Mouse (Mus musculus): ENCODE results near the gene Atrnl1. TPM values are rescaled to one million over a fixed set of nuclear protein-coding genes. Genes with fewer than 3 reads are reported as not detected.

Gene Atrnl1
- polyA plus RNA-seq, 1 experiment = 0.25 TPM

DNA sequence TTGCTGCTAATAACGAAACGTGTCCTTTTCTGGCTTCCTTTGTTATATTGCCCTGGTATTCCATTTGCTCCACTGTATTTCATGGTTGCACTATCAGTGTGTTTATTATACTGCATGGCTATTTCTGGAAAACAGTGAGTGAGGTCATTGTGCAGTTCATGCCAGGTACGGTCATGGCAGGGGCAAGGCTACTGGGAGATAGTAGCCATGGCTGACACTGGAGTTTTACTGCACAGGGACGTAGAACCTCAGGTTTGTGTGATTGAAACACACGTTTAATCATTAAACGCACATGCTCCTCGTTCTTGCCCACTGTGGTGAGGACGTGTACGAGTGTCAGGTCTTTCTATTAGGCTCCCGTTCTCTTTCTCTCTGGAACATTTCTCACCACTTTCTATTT is 314.8 kb downstream of the Atrnl1 start:
- H3K36me3 ChIP-seq (replicated peaks; ENCODE audit: low read length) = no peaks in the 10 kb centered on the region
- H3K4me1 ChIP-seq = no peaks in the 10 kb centered on the region
- peaks cover 5% of the 10 kb centered on the region for H3K27me3 ChIP-seq (replicated peaks)
- H3K9me3 ChIP-seq = peaks cover 9% of the 10 kb centered on the region
- no peak for TF ChIP-seq GATA1 (IDR thresholded peaks at IDR 0.05; ENCODE audit: borderline replicate concordance, low read length)
- TF ChIP-seq FLI1 (IDR thresholded peaks at IDR 0.05; ENCODE audit: low read length) = no peak
- H3K4me3 ChIP-seq (replicated peaks) = no peak overlapping the region

DNA sequence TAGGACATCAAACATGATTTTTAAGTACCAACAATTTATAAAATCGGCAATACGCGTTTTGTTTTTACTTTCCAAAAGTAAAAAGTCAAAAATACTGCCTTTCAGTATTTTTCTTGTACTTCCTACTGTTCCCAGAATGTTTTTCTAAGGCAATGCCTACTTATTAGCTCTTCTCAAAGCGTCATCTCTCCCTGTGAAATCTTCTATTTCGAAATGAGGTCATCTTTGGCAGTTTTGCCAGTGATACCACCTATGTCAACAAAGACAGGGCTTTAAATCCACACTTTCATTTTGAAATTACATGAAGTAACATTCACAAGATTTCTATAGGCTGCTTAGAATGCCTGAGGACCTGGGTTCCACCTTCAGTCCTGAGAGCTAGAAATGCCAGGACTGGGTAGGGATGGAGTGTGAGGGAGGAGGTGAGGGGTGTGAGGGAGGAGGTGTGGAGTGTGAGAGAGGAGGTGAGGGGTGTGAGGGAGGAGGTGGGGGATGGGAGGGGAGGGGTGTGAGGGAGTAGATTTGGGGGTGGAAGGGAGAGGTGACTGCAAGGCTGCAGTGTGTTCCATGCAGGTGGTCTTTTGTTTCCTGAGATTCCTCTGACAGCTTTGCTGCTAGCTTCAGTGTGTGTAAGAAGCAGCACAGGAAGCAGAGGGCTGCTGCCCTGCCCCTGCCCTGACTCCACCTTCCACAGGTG is 315.5 kb downstream of the Atrnl1 start:
- Histone ChIP-seq H3K9me3 (peaks cover 6% of the 10 kb centered on the region; the same call in 1 of the 2 replicates), H3K27me3 (replicated peaks) (peaks cover 3% of the 10 kb centered on the region), H3K4me3 (replicated peaks) (peak overlapping the region; percentile 9), H3K4me1 (no peaks in the 10 kb centered on the region), H3K36me3 (replicated peaks; ENCODE audit: low read length) (no peaks in the 10 kb centered on the region)
- TF ChIP-seq FLI1 (IDR thresholded peaks at IDR 0.05; ENCODE audit: low read length) (no peak), GATA1 (IDR thresholded peaks at IDR 0.05; ENCODE audit: borderline replicate concordance, low read length) (no peak)

DNA sequence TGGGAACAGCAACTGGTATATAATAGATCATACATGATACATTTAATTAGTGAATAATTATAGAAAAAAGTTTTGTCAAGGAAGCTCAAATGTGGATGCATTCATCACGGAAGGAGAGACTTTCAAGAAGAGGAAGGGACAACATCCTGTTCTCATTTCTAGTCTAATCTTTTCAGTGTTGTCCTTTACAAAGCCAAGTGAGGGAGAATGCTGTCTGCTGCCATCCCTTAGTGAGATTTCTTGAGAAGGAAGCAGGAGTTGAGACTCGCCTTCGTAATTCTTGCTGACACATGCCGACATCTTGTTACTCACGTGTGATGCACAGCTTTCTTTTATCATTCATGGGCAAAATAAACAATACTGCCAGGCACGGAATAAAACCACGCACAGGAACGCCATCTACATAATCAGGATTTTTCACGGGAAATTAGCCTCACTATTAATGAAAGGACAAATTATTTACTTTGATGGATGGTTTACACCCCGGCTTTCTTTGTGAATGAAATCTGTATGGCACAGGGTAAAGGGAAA is 316.2 kb downstream of the Atrnl1 start:
- Histone ChIP-seq H3K36me3 (replicated peaks; ENCODE audit: low read length) (no peaks in the 10 kb centered on the region), H3K4me1 (no peaks in the 10 kb centered on the region), H3K4me3 (replicated peaks) (no peak overlapping the region), H3K27me3 (replicated peaks) (peaks cover 3% of the 10 kb centered on the region), H3K9me3 (peaks cover 6% of the 10 kb centered on the region; the same call in 1 of the 2 replicates)
- TF ChIP-seq FLI1 (IDR thresholded peaks at IDR 0.05; ENCODE audit: low read length) (no peak), GATA1 (IDR thresholded peaks at IDR 0.05; ENCODE audit: borderline replicate concordance, low read length) (no peak)

DNA sequence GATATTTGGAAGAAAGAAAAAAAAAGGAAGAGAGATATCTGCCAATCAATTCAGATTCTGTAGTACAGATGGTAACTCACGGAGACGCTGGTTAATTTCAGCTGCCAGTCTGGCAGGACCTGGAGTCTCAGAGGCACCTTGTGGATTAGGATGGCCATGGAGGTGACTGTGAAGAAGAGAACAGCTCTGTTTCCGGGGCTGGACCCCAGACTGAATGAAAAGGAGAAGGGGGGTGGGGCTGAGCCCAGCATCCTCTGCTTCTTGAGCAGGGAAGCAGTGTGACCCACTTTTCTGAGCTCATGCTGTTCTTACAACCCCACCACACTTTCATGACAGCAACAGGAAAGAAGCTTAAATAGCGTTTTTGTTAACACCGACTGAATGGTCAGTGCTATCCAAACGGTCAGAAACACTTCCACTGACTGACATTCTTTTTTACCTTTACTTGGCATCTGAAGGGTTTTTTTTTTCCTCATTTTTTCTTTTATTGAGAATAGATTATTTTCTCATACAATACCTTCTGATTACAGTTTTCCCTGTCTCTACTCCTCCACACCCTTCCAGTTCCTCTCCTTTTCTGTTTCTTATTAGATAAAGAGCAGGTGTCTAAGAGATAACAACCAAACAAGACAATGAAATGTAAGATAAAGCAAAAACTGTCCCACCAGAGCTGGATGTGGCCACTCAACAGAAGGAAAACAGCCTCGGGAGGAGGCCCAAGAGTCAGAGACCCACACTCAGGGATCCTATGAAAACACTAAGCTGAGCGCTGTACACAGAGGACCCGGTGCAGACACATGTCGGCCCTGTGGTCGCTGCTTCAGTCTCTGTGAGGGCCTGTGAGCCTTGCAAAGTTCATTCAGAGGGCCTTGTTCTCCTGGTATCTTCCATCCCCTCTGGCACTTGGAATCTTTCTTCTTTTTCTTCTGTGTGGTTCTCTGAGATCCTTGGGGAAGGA is 317.0 kb downstream of the Atrnl1 start:
- Histone ChIP-seq H3K4me3 (replicated peaks) (no peak overlapping the region), H3K27me3 (replicated peaks) (peaks cover 3% of the 10 kb centered on the region), H3K36me3 (replicated peaks; ENCODE audit: low read length) (no peaks in the 10 kb centered on the region), H3K9me3 (peaks cover 4% of the 10 kb centered on the region; the same call in 1 of the 2 replicates), H3K4me1 (no peaks in the 10 kb centered on the region)
- TF ChIP-seq FLI1 (IDR thresholded peaks at IDR 0.05; ENCODE audit: low read length) (no peak), GATA1 (IDR thresholded peaks at IDR 0.05; ENCODE audit: borderline replicate concordance, low read length) (no peak)

DNA sequence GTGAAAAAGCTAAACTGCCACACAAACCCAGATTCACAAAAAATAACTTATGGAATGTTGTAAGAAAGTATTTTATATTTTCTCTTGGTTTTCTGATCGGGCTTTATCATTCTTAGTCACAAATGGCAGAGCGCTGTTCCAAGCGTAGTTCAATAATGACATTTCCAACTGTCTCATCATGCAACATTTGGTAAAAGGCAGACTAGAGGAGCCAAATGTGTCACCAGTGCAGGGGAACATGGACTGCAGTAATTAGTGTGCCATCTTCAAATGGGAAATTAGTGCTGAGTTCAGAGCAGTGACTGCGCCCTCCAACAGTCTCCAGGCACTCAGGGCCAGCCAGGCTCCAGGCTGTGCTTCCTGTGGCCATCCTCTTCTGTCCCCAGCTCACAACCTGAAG is 320.8 kb downstream of the Atrnl1 start:
- no peaks in the 10 kb centered on the region for H3K9me3 ChIP-seq
- H3K4me3 ChIP-seq (replicated peaks) = no peak overlapping the region
- H3K36me3 ChIP-seq (replicated peaks; ENCODE audit: low read length) = no peaks in the 10 kb centered on the region
- H3K27me3 ChIP-seq (replicated peaks) = no peaks in the 10 kb centered on the region
- TF ChIP-seq GATA1 (IDR thresholded peaks at IDR 0.05; ENCODE audit: borderline replicate concordance, low read length) (no peak), FLI1 (IDR thresholded peaks at IDR 0.05; ENCODE audit: low read length) (no peak)
- H3K4me1 ChIP-seq = no peaks in the 10 kb centered on the region

DNA sequence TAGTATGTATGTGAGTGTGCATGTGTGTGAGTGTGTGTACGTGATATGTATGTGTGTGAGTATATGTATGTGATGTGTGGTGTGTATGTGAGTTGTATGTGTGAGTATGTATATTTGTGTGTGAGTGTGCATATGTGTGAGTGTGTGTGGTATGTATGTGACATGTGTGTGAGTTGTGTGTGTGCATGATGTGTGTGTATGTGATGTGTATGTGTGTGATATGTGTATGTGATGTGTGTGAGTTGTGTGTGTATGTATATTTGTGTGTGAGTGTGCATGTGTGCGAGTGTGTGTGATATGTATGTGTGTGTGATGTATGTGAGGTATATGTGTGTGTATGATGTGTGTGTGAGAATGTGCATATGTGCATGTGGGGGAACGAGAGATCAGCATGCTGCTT is 326.0 kb downstream of the Atrnl1 start:
- Histone ChIP-seq H3K36me3 (replicated peaks; ENCODE audit: low read length) (no peaks in the 10 kb centered on the region), H3K4me3 (replicated peaks) (peak overlapping the region; percentile 56), H3K4me1 (no peaks in the 10 kb centered on the region; the same call in 1 of the 2 replicates), H3K27me3 (replicated peaks) (peaks cover 4% of the 10 kb centered on the region), H3K9me3 (peaks cover 4% of the 10 kb centered on the region; the same call in 1 of the 2 replicates)
- no peak; the same call in 2 of the 3 replicates for TF ChIP-seq GATA1 (IDR thresholded peaks at IDR 0.05; ENCODE audit: borderline replicate concordance, low read length)
- no peak for TF ChIP-seq FLI1 (IDR thresholded peaks at IDR 0.05; ENCODE audit: low read length)

DNA sequence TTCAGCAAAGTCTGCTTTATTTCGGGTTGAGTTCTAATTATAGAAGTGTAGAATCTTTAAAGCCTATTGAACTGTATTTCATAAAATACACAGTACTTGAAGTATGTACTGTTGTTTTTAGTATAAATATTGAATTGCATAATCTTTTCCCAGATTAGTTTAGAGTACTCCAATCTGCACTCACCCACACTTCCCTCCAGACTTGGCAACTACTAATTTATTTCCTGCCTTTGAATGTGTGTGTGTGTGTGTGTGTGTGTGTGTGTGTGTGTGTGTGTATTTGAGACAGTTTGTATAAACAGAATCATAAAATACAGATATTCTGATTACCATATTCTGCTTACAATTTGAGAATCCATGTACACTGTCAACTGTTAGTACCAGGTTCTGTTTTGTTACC is 328.3 kb downstream of the Atrnl1 start:
- Histone ChIP-seq H3K27me3 (replicated peaks) (peaks cover 6% of the 10 kb centered on the region), H3K4me1 (no peaks in the 10 kb centered on the region; the same call in 1 of the 2 replicates), H3K36me3 (replicated peaks; ENCODE audit: low read length) (no peaks in the 10 kb centered on the region), H3K4me3 (replicated peaks) (no peak overlapping the region), H3K9me3 (peaks cover 10% of the 10 kb centered on the region)
- TF ChIP-seq GATA1 (IDR thresholded peaks at IDR 0.05; ENCODE audit: borderline replicate concordance, low read length) (no peak), FLI1 (IDR thresholded peaks at IDR 0.05; ENCODE audit: low read length) (no peak)

DNA sequence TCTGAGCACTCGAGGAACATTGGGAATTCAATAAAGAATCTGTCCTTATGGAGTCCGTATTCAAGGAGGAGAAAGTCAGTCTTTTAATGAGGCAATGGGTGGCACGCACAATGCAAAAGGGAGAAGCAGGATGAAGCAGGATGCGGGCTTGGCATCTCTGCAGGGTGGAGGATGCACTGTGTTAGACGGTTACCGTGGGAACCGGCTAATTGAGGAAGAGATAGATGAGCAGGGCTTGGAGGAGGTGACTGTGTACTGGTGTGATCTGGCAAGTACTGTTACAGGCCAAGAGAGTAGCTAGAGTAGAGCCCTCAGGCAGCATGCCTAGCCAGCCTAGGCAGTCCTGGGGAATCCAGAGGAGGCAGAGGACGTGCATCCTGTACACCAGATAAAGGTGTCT is 330.7 kb downstream of the Atrnl1 start:
- H3K36me3 ChIP-seq (replicated peaks; ENCODE audit: low read length) = no peaks in the 10 kb centered on the region
- H3K9me3 ChIP-seq = peaks cover 13% of the 10 kb centered on the region
- no peaks in the 10 kb centered on the region; the same call in 1 of the 2 replicates for H3K4me1 ChIP-seq
- TF ChIP-seq FLI1 (IDR thresholded peaks at IDR 0.05; ENCODE audit: low read length) (no peak), GATA1 (IDR thresholded peaks at IDR 0.05; ENCODE audit: borderline replicate concordance, low read length) (no peak)
- H3K4me3 ChIP-seq (replicated peaks) = peak overlapping the region; percentile 13
- H3K27me3 ChIP-seq (replicated peaks) = peaks cover 6% of the 10 kb centered on the region

DNA sequence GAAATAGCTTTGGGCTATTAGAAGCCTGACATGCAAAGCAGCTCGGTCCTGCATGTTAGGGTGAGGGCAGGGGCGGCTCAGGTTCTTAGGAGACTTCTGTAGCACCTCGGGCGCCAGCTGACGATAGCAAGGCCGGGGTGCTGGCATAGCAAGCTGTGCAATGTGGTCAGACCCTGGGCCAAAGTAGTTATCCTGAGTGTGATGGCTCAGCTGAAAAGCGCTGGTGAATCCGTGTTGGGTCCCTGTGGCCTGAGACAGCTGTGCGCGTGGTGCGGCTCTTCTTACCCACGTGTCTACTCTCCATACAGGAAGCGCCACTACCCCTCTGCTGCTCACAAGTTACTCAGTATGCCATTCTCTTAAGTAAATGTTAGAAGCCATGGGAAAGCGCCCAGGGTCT is 331.4 kb downstream of the Atrnl1 start:
- Histone ChIP-seq H3K27me3 (replicated peaks) (peaks cover 6% of the 10 kb centered on the region), H3K9me3 (peaks cover 13% of the 10 kb centered on the region), H3K4me1 (no peaks in the 10 kb centered on the region; the same call in 1 of the 2 replicates), H3K4me3 (replicated peaks) (no peak overlapping the region), H3K36me3 (replicated peaks; ENCODE audit: low read length) (no peaks in the 10 kb centered on the region)
- TF ChIP-seq GATA1 (IDR thresholded peaks at IDR 0.05; ENCODE audit: borderline replicate concordance, low read length) (no peak), FLI1 (IDR thresholded peaks at IDR 0.05; ENCODE audit: low read length) (no peak)

All from megakaryocyte, embryonic 14.5 days (primary cell).